Mouse (Mus musculus) adrenal gland, postnatal 14 days (tissue): ENCODE results near the gene Zfp975. TPM values are rescaled to one million over a fixed set of nuclear protein-coding genes. Genes with fewer than 3 reads are reported as not detected.
"Not testable (repeated sequence)": the region's sequence is repeated elsewhere in the genome, so short reads cannot be mapped to it uniquely, and the experiment has no call there.

ENCODE experiments used
- DNase-seq: peaks from one replicate; pipeline ENCODE4 v3.0.0; 2021; ENCODE audit warnings: mixed read lengths
- long read RNA-seq, 2 experiments: library from polyadenylated mRNA; stranded (forward); transcript quantifications; one replicate each; pipeline ENCODE4 v2.0.0; 2021
- total RNA-seq: library from RNA; stranded (reverse); gene quantifications from 2 replicates; pipeline ENCODE4 v1.2.3, GENCODE M21; 2021

Gene Zfp975
- 4.6 and 5.3 TPM in 2 replicates for total RNA-seq
- long read RNA-seq, experiment 1, partial matches to known transcripts: 0 of 5 reads
- long read RNA-seq, experiment 1, other reads (novel, unspliced or antisense): 3 of 5 reads
- long read RNA-seq, experiment 2, partial matches to known transcripts: 0 of 3 reads
- long read RNA-seq, experiment 2, other reads (novel, unspliced or antisense): 1 of 3 reads

GRCm38 (mm10) chr7:42692362-42693158 is at the start of gene Zfp975:
Gene Zfp975 (minus strand): TSS chr7:42692742.
- DNase-seq: peak; percentile 88

DNA sequence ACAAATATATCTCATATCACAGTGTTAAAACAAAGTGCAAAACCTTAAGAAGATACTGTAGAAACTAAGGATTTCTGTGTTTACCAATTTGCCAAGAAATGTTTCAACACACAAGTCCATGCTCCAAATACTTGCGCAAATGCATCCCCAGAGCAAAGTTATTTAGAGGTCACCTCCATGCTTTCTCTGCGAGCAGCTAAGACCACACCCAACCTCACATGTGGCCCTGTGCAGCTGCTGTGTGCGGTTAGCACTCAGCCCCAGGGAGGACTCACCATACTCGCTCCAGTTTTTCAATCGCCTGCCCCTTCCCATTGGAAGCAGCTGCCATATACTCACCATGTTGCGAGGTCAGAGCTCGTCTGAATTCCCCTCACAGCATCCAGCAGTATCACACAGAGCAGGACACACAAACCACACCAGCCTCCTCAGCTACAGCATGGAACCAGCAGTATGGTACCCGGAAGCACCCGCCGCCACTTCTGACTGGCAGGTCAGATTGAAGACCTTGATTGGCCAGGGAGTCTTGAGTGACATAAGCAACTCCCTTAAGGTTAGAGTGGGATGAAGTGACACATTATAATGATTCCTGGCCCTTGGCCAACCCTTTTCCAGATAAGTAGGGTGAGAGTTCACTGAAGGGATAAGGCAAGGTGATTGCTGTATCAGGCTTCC is 46.1 kb upstream of the Zfp975 start:
- no peak for DNase-seq

DNA sequence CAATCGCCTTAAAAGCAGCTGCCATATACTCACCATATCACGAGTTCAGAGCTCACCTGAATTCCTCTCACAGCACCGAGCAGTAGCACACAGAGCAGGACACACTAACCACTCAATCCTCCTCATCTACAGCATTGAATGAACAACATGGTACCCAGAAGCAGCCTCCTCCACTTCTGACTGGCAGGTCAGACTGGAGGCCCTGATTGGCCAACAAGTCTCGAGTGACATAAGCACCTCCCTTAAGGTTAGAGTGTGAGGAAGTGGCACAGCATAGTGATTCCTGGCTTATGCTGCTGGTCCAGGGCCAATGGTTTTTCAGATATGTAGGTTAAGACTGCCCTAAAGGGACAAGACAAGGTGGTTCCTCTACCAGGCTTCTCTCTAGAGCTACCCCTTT is 34.4 kb upstream of the Zfp975 start, which contains the start of gene Gm17067:
Gene Gm17067, minus strand, starts transcription at position 101 of the 400 bp plus-strand sequence.
- DNase-seq: not testable (repeated sequence)

- DNase-seq: not testable (repeated sequence)
These were observed 709 bp upstream of the Zfp975 start for GRCm38 (mm10) chr7:42693251-42693650.

GRCm38 (mm10) chr7:42680081-42680480 is 12.5 kb downstream of the Zfp975 start:
- DNase-seq: not testable (repeated sequence)

- not testable (repeated sequence) for DNase-seq
These were observed 12.9 kb downstream of the Zfp975 start for GRCm38 (mm10) chr7:42679646-42680045.

GRCm38 (mm10) chr7:42660140-42660539 is 32.4 kb downstream of the Zfp975 start:
- DNase-seq: peak; percentile 5

- not testable (repeated sequence) for DNase-seq
These were observed 37.3 kb downstream of the Zfp975 start for GRCm38 (mm10) chr7:42655211-42655610.

GRCm38 (mm10) chr7:42643120-42643620 is 49.4 kb downstream of the Zfp975 start:
- DNase-seq: not testable (repeated sequence)

DNA sequence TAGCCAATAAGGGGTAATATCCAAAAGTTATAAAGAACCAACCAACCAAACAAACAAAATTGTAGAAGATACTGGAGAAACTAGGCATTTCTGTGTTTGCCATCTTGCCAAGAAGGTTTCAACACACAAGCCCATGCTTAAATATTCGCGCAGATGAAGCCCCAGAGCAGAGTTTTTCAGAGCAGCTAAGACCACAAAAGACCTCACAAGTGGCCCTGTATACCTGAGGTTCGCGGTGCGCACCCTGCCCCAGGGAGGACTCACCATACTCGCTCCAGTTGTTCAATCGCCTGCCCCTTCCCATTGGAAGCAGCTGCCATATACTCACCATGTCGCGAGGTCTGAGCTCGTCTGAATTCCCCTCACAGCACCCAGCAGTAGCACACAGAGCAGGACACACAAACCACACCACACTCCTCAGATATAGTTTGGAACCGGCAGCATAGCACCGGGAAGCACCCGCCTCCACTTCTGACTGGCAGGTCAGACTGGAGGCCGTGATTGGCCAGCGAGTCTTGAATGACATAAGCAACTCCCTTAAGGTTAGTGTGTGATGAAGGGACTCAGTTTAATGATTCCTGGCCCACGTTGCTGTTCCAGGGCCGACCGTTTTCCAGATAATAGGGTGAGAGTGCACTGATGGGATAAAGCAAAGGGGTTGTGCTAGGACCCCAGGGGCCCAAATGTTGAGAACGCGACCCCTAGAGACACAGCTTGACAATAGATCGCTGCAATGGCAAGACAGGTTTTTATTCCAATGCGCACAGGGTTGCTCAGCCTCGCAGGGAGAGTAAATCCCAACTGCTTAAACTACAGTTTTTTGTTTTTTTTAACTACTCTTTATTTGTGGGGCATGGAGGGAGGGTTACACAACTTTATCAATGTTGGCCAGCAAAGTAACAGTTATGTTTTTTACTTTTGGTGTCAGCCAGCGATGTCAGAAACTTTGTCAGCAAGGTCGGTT is 50.1 kb downstream of the Zfp975 start, which contains the start of gene Zfp976:
Gene Zfp976, minus strand, starts transcription at position 437 of the 964 bp plus-strand sequence.
- DNase-seq: peak; percentile 79

GRCm38 (mm10) chr7:42631031-42631430 is 61.5 kb downstream of the Zfp975 start:
- not testable (repeated sequence) for DNase-seq

Other genes starting within 250 kb of the Zfp975 start
- not detected in 2 replicates for gene 4933421I07Rik, start 244.6 kb downstream of the Zfp975 start, total RNA-seq
- 15.1 and 15.7 TPM in 2 replicates for gene Zfp141, start 187.0 kb downstream of the Zfp975 start, total RNA-seq
- gene Gm21028, start 114.2 kb downstream of the Zfp975 start, total RNA-seq: not detected in 2 replicates
- gene Zfp977, start 100.2 kb downstream of the Zfp975 start, total RNA-seq: 1.2 and 2.0 TPM in 2 replicates
- 3.7 TPM in 2 replicates for gene Zfp976, start 50.2 kb downstream of the Zfp975 start, total RNA-seq
- 0.11 and 0.52 TPM in 2 replicates for gene Gm17067, start 34.3 kb upstream of the Zfp975 start, total RNA-seq
- not detected in 2 replicates for gene Vmn2r62, start 100.8 kb upstream of the Zfp975 start, total RNA-seq
- 0.07 and 0.11 TPM in 2 replicates for gene Gm2381, start 174.5 kb upstream of the Zfp975 start, total RNA-seq
- not detected in 2 replicates for gene Vmn2r63, start 241.1 kb upstream of the Zfp975 start, total RNA-seq